Mouse (Mus musculus): ENCODE results near the gene Rbks.

GRCm38 (mm10) chr5:31589711-31590319, 107.6 kb downstream of the Rbks start:
- no peak for TF ChIP-seq ZC3H11A (IDR thresholded peaks at IDR 0.05; ENCODE audit: borderline replicate concordance, low read depth, low read length)
- no peak for TF ChIP-seq ZNF384 (IDR thresholded peaks at IDR 0.05; ENCODE audit: low read depth, low read length)
- TF ChIP-seq CHD2 (IDR thresholded peaks at IDR 0.05; ENCODE audit: low read depth, low read length): no peak
- no peak for TF ChIP-seq HCFC1 (IDR thresholded peaks at IDR 0.05; ENCODE audit: borderline replicate concordance, insufficient read depth, low read length)
